Mouse (Mus musculus) hindbrain, embryonic 11.5 days (tissue): ENCODE measurements around the gene Fam71b. TPM values are rescaled to one million over a fixed set of nuclear protein-coding genes. Genes with fewer than 3 reads are reported as not detected.

Experiments
- ATAC-seq: fragments of 200-750 bp; cut with Nextera tagmentation; 2 replicates; pipeline ENCODE4 v1.8.0; 2017; ENCODE audit warnings: mild to moderate bottlenecking, moderate TSS enrichment, moderate library complexity; ENCODE audit not compliant: low FRiP score
- DNase-seq: peaks from one replicate; pipeline ENCODE4 v3.0.0-alpha.2; 2015; ENCODE audit warnings: low spot score
- H3K27ac ChIP-seq: fragments of 300-500 bp; sonication (generic); 2 replicates; pipeline ENCODE4 v1.5.1; 2014; ENCODE audit warnings: mild to moderate bottlenecking, low read depth, low read length
- H3K27me3 ChIP-seq: fragments of 300-500 bp; sonication (generic); 2 replicates; pipeline ENCODE4 v1.6.1; 2014; ENCODE audit warnings: mild to moderate bottlenecking, low read length, moderate library complexity, mixed read lengths; ENCODE audit not compliant: control insufficient read depth, insufficient read depth
- H3K36me3 ChIP-seq: fragments of 300-500 bp; sonication (generic); 2 replicates; pipeline ENCODE4 v1.6.1; 2014; ENCODE audit warnings: mild to moderate bottlenecking, low read length, moderate library complexity, mixed read lengths; ENCODE audit not compliant: control insufficient read depth, insufficient read depth
- H3K4me1 ChIP-seq: fragments of 300-500 bp; sonication (generic); replicated peaks from 2 replicates; pipeline ENCODE4 v1.6.1; 2014; ENCODE audit warnings: low read length, mixed read lengths; ENCODE audit not compliant: control insufficient read depth, insufficient read depth
- H3K4me2 ChIP-seq: fragments of 300-500 bp; sonication (generic); replicated peaks from 2 replicates; pipeline ENCODE4 v1.6.1; 2014; ENCODE audit warnings: mild to moderate bottlenecking, low read depth, low read length
- H3K4me3 ChIP-seq: fragments of 300-500 bp; sonication (generic); 2 replicates; pipeline ENCODE4 v1.5.1; 2014; ENCODE audit warnings: low read depth, low read length
- H3K9ac ChIP-seq: fragments of 300-500 bp; sonication (generic); 2 replicates; pipeline ENCODE4 v1.6.1; 2014; ENCODE audit warnings: low read depth, low read length
- H3K9me3 ChIP-seq: fragments of 300-500 bp; sonication (generic); 2 replicates; pipeline ENCODE4 v1.6.1; 2016; ENCODE audit warnings: low read length; ENCODE audit not compliant: control insufficient read depth
- WGBS: fragments of 180-500 bp; shearing (Covaris S2); extraction: QIAGEN DNeasy Blood & Tissue Kit; methylation state at CpG from one replicate; pipeline ENCODE4 v1.1.7; 2014; 5-methylcytosine and 5-hydroxymethylcytosine counted together
- polyA plus RNA-seq: library from polyadenylated mRNA; unstranded; fragments of >200 nt; fragmentation: Nextera tagmentation; extraction: Ambion mirVana; gene quantifications from 2 replicates; pipeline ENCODE4 v1.2.1, GENCODE M21; 2014

The Fam71b gene
- polyA plus RNA-seq, 1 experiment from 2014 or later: not detected

GRCm38 (mm10) chr11:46446150-46446549, 49.8 kb downstream of the Fam71b start:
- H3K9me3 ChIP-seq: no peaks in the 10 kb centered on the region
- H3K4me1 ChIP-seq: no peaks in the 10 kb centered on the region
- WGBS: 91% methylated on average over 6 of the region's 6 CpGs
- ATAC-seq: no peak
- no peak overlapping the region for H3K27ac ChIP-seq
- no peak overlapping the region for H3K4me3 ChIP-seq
- H3K4me2 ChIP-seq: no peak overlapping the region
- H3K9ac ChIP-seq: no peak overlapping the region
- no peaks in the 10 kb centered on the region for H3K36me3 ChIP-seq
- H3K27me3 ChIP-seq: no peaks in the 10 kb centered on the region
- DNase-seq: no peak

DNA sequence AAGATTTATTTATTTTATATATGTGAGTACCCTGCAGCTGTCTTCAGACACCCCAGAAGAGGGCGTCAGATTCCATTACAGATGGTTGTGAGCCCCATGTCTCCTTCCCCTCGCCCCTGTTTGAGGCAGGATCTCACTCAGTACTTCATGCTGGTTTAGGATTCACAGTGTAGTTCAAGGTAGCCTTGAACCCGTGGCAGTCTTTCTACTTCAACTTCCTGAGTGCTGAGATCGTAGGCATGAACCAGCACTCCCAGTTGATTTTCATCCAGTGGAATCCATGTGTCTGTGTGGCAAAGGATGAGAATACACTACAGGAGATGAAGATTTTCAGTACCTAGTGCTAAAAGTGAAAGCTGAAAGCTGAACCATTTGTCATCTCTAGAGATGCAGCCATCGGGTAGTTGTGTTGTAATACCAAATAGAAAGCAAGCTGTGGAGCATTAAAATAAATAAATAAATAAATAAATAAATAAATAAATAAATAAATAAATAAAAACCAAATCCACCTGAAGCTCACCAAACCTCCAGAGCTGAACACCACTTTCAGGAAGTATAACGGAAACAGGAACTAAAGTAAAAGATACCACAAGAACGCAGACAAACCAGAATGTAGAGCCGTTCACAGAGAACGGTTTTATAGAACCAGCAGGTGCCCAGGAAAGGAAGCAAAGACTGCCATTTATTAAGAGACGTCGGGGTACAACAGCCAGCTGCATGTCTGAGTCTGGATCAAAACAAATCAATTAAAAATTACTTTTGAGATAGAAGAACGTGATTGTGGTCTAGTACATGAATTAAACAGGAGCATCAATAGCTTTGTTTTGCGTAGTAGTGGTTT, 51.5 kb downstream of the Fam71b start:
- no peak overlapping the region for H3K27ac ChIP-seq
- H3K27me3 ChIP-seq: no peaks in the 10 kb centered on the region
- WGBS: 84% methylated on average over 13 of the region's 13 CpGs
- no peaks in the 10 kb centered on the region for H3K36me3 ChIP-seq
- H3K4me1 ChIP-seq: no peaks in the 10 kb centered on the region
- ATAC-seq: no peak
- H3K4me3 ChIP-seq: no peak overlapping the region
- H3K4me2 ChIP-seq: no peak overlapping the region
- no peaks in the 10 kb centered on the region for H3K9me3 ChIP-seq
- no peak for DNase-seq
- no peak overlapping the region for H3K9ac ChIP-seq

DNA sequence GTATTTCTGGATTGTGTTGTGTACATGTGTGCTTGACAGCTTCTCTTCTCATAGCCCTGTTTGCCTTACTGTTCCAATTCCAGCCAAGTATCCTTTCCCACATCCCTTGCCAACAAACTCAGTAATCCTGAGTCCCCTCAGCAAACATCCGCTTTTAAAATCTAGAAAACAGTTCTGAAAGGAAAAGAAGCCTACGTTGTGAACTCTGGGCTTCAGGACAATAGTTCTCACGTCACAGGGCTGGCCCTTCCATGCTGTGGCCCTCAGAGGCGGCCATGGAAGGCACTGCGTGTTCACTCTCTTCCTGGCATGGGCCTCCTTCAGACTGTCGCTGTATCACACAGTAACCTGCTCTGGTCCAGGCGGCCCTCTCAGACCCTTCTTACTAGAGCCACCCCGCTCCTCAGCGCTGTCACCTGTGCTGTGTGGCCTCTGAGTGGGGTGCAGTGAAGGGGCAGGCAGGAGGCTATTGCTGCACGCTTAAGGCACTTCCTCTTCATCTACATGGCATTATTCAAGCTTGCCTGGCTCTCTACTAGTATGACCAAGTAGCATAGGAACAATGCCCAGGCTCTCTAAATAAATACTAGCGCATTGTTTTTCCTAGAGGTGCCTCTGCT, 53.2 kb downstream of the Fam71b start:
- no peaks in the 10 kb centered on the region for H3K27me3 ChIP-seq
- H3K9me3 ChIP-seq: no peaks in the 10 kb centered on the region
- H3K36me3 ChIP-seq: no peaks in the 10 kb centered on the region
- H3K27ac ChIP-seq: no peak overlapping the region
- no peak overlapping the region for H3K9ac ChIP-seq
- no peaks in the 10 kb centered on the region for H3K4me1 ChIP-seq
- ATAC-seq (no peak), DNase-seq (no peak)
- 82% methylated on average over 11 of the region's 11 CpGs for WGBS
- H3K4me2 ChIP-seq: no peak overlapping the region
- H3K4me3 ChIP-seq: no peak overlapping the region

GRCm38 (mm10) chr11:46454453-46455045, 58.2 kb downstream of the Fam71b start, which contains the start of gene Havcr2:
Gene Havcr2 (plus strand): TSS chr11:46454935.
- no peaks in the 10 kb centered on the region for H3K36me3 ChIP-seq
- H3K4me3 ChIP-seq: no peak within 1 kb of the TSS
- 76% methylated on average over 6 of the region's 6 CpGs for WGBS
- H3K9ac ChIP-seq: no peak within 1 kb of the TSS
- H3K9me3 ChIP-seq: no peaks in the 10 kb centered on the region
- ATAC-seq (no peak), DNase-seq (no peak)
- H3K27me3 ChIP-seq: no peaks in the 10 kb centered on the region
- no peak within 1 kb of the TSS for H3K4me2 ChIP-seq
- no peak within 1 kb of the TSS for H3K27ac ChIP-seq
- no peaks in the 10 kb centered on the region for H3K4me1 ChIP-seq

Other genes starting within 250 kb of the Fam71b start
- gene Nipal4, start 230.1 kb upstream of the Fam71b start, polyA plus RNA-seq: 0.96 and 1.6 TPM in 2 replicates
- 0.68 and 1.0 TPM in 2 replicates for gene Fndc9, start 161.0 kb upstream of the Fam71b start, polyA plus RNA-seq
- 56.7 and 60.0 TPM in 2 replicates for gene Cyfip2, start 83.7 kb upstream of the Fam71b start, polyA plus RNA-seq
- not detected in 2 replicates for gene Itk, start 7.0 kb upstream of the Fam71b start, polyA plus RNA-seq
- gene Med7, start 40.4 kb downstream of the Fam71b start, polyA plus RNA-seq: 104 and 109 TPM in 2 replicates
- 0.06 and 0.25 TPM in 2 replicates for gene Havcr2, start 58.4 kb downstream of the Fam71b start, polyA plus RNA-seq
- gene Gm12169, start 127.7 kb downstream of the Fam71b start, polyA plus RNA-seq: not detected in 2 replicates
- gene BC053393, start 175.0 kb downstream of the Fam71b start, polyA plus RNA-seq: not detected in 2 replicates
- not detected in 2 replicates for gene Dppa1, start 232.7 kb downstream of the Fam71b start, polyA plus RNA-seq